Mouse (Mus musculus) retina, postnatal 1 day (tissue): Measurements from ENCODE around the gene Ltb4r1.
A peak's percentile ranks its signal among the peaks of the same experiment; 100 is the strongest.

Experiments used
- DNase-seq: peaks from one replicate; pipeline ENCODE4 v3.0.0-alpha.2; 2012

Gene Ltb4r1

GRCm38 (mm10) chr14:55765696-55766095 lies at the start of gene Ltb4r1:
Gene Ltb4r1 (plus strand): TSS chr14:55765962.
- DNase-seq: no peak

- DNase-seq: no peak
Observed at GRCm38 (mm10) chr14:55716271-55716670, 49.5 kb upstream of the Ltb4r1 start.

GRCm38 (mm10) chr14:55716884-55717283 lies 48.9 kb upstream of the Ltb4r1 start:
- no peak for DNase-seq

- no peak for DNase-seq
Observed at GRCm38 (mm10) chr14:55719737-55720136, 46.0 kb upstream of the Ltb4r1 start.

- no peak for DNase-seq
Observed at GRCm38 (mm10) chr14:55720666-55721065, 45.1 kb upstream of the Ltb4r1 start.

GRCm38 (mm10) chr14:55721076-55721475 lies 44.7 kb upstream of the Ltb4r1 start:
- no peak for DNase-seq

GRCm38 (mm10) chr14:55721700-55722437 lies 43.9 kb upstream of the Ltb4r1 start, which contains the start of gene Rabggta:
Gene Rabggta (minus strand): TSS chr14:55722263.
- DNase-seq: peak; percentile 94

GRCm38 (mm10) chr14:55722438-55722945 lies 43.3 kb upstream of the Ltb4r1 start:
- DNase-seq: no peak

GRCm38 (mm10) chr14:55723433-55723832 lies 42.3 kb upstream of the Ltb4r1 start:
- no peak for DNase-seq

GRCm38 (mm10) chr14:55724411-55724871 lies 41.3 kb upstream of the Ltb4r1 start:
- DNase-seq: no peak

- DNase-seq: no peak
Observed at GRCm38 (mm10) chr14:55726261-55726660, 39.5 kb upstream of the Ltb4r1 start.

- DNase-seq: no peak
Observed at GRCm38 (mm10) chr14:55727889-55728685, 37.7 kb upstream of the Ltb4r1 start.

GRCm38 (mm10) chr14:55730116-55730515 lies 35.6 kb upstream of the Ltb4r1 start:
- no peak for DNase-seq

- peak; percentile 18 for DNase-seq
Observed at GRCm38 (mm10) chr14:55730531-55731032, 35.2 kb upstream of the Ltb4r1 start.

- DNase-seq: no peak
Observed at GRCm38 (mm10) chr14:55733889-55734288, 31.9 kb upstream of the Ltb4r1 start.

GRCm38 (mm10) chr14:55734869-55735268 lies 30.9 kb upstream of the Ltb4r1 start:
- DNase-seq: no peak

GRCm38 (mm10) chr14:55735334-55735733 lies 30.4 kb upstream of the Ltb4r1 start:
- DNase-seq: no peak

- DNase-seq: no peak
Observed at GRCm38 (mm10) chr14:55735758-55736157, 30.0 kb upstream of the Ltb4r1 start.

- no peak for DNase-seq
Observed at GRCm38 (mm10) chr14:55737086-55737687, 28.6 kb upstream of the Ltb4r1 start.

- DNase-seq: peak; percentile 85
Observed at GRCm38 (mm10) chr14:55743711-55744110, 22.1 kb upstream of the Ltb4r1 start.

GRCm38 (mm10) chr14:55745180-55745860 lies 20.4 kb upstream of the Ltb4r1 start, which contains the start of the genes Dhrs1 and Nop9:
Gene Dhrs1 (minus strand): TSS chr14:55745690.
Gene Nop9 (plus strand): TSS chr14:55745693.
- peak; percentile 92 for DNase-seq

- DNase-seq: no peak
Observed at GRCm38 (mm10) chr14:55745861-55746237, 19.9 kb upstream of the Ltb4r1 start.
